Mouse (Mus musculus) neural tube, embryonic 14.5 days (tissue): ENCODE results near the gene Ampd3. TPM values are rescaled to one million over a fixed set of nuclear protein-coding genes. Genes with fewer than 3 reads are reported as not detected.
A peak's percentile ranks its signal among the peaks of the same experiment; 100 is the strongest.

Experiments used
- ATAC-seq: fragments of 200-750 bp; cut with Nextera tagmentation; 2 replicates; pipeline ENCODE4 v1.8.0; 2017; ENCODE audit warnings: low read depth, mild to moderate bottlenecking, moderate TSS enrichment, moderate library complexity
- H3K27ac ChIP-seq: fragments of 300-500 bp; sonication (generic); 2 replicates; pipeline ENCODE4 v1.5.1; 2014; ENCODE audit warnings: low read depth, mild to moderate bottlenecking, control low read depth, low read length, moderate library complexity, mixed read lengths
- H3K27me3 ChIP-seq: fragments of 300-500 bp; sonication (generic); 2 replicates; pipeline ENCODE4 v1.6.1; 2014; ENCODE audit warnings: low read length; ENCODE audit not compliant: control insufficient read depth, insufficient read depth
- H3K36me3 ChIP-seq: fragments of 300-500 bp; sonication (generic); 2 replicates; pipeline ENCODE4 v1.6.1; 2014; ENCODE audit warnings: low read length, mixed read lengths; ENCODE audit not compliant: control insufficient read depth, insufficient read depth
- H3K4me1 ChIP-seq: fragments of 300-500 bp; sonication (generic); 2 replicates; pipeline ENCODE4 v1.6.1; 2014; ENCODE audit warnings: low read length; ENCODE audit not compliant: control insufficient read depth, insufficient read depth
- H3K4me2 ChIP-seq: fragments of 300-500 bp; sonication (generic); 2 replicates; pipeline ENCODE4 v1.6.1; 2014; ENCODE audit warnings: mild to moderate bottlenecking, low read depth, low read length, control low read depth
- H3K4me3 ChIP-seq: fragments of 300-500 bp; sonication (generic); 2 replicates; pipeline ENCODE4 v1.5.1; 2014; ENCODE audit warnings: low read depth, low read length, control low read depth, mixed read lengths
- H3K9ac ChIP-seq: fragments of 300-500 bp; sonication (generic); replicated peaks from 2 replicates; pipeline ENCODE4 v1.6.1; 2014; ENCODE audit warnings: low read depth, mild to moderate bottlenecking, control low read depth, low read length, mixed read lengths
- H3K9me3 ChIP-seq: fragments of 300-500 bp; sonication (generic); 2 replicates; pipeline ENCODE4 v1.6.1; 2016; ENCODE audit warnings: low read length; ENCODE audit not compliant: control insufficient read depth
- WGBS: fragments of 180-500 bp; shearing (Covaris S2); extraction: QIAGEN DNeasy Blood & Tissue Kit; methylation state at CpG from one replicate; pipeline ENCODE4 v1.1.7; 2014; 5-methylcytosine and 5-hydroxymethylcytosine counted together
- polyA plus RNA-seq: library from polyadenylated mRNA; unstranded; fragments of >200 nt; fragmentation: Nextera tagmentation; extraction: Ambion mirVana; gene quantifications from 2 replicates; pipeline ENCODE4 v1.2.1, GENCODE M21; 2014

Gene Ampd3
- polyA plus RNA-seq, 1 experiment from 2014 or later = 10.9 TPM

DNA sequence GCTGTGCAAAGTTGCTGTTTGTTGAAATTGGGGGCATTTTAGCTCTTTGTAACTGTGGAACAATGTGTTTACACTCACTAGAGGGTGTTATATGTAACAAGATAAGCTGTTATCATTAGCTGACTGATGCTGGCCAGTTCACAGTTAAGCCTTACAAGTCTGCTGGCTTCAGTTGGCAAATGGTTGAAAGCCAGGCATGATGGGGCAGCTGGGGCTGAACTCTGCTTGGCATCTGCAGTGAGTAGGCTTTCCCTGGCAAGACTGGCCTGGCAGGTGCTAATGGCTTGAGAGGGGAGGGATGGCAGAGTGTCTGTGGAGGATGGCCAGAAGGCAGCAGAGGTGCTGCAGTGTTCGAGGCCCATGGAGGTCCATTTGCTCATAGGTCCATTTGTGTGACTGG lies 6.1 kb downstream of the Ampd3 start:
- H3K27me3 ChIP-seq = no peaks in the 10 kb centered on the region
- H3K27ac ChIP-seq = peak overlapping the region; percentile 52; the same call in 1 of the 2 replicates
- H3K9ac ChIP-seq = no peak overlapping the region
- H3K9me3 ChIP-seq = no peaks in the 10 kb centered on the region
- no peak overlapping the region for H3K4me3 ChIP-seq
- H3K4me2 ChIP-seq = no peak overlapping the region
- 94% methylated on average over 1 of the region's 1 CpGs for WGBS
- no peak for ATAC-seq
- H3K36me3 ChIP-seq = no peaks in the 10 kb centered on the region
- H3K4me1 ChIP-seq = 0 out of 2 replicates have a peak, but pooled peaks cover 4% of the 10 kb centered on the region

DNA sequence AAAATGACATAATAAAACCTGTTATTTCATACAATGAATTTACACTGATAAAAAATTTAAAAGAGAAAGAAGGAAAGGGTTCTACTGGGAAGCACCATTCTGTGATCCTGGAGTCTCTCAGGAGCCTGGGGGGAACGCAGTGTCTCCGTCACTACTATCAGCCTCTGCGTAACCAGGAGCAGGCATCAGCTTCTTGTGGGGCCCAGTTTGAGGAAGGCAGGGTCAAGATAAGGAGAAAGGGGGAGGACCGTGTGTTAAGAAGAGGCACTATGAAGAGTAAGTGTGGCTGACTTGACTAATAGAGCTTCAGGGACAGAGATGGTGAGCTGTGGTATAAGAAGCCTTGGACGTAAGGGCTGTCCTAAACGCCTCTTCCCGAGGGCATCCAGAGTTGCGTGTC lies 6.7 kb downstream of the Ampd3 start:
- Histone ChIP-seq H3K9ac (no peak overlapping the region), H3K4me1 (0 out of 2 replicates have a peak, but pooled peaks cover 4% of the 10 kb centered on the region), H3K36me3 (no peaks in the 10 kb centered on the region), H3K9me3 (no peaks in the 10 kb centered on the region), H3K4me2 (no peak overlapping the region), H3K4me3 (no peak overlapping the region), H3K27me3 (no peaks in the 10 kb centered on the region), H3K27ac (no peak overlapping the region)
- 90% methylated on average over 8 of the region's 8 CpGs for WGBS
- ATAC-seq = no peak

DNA sequence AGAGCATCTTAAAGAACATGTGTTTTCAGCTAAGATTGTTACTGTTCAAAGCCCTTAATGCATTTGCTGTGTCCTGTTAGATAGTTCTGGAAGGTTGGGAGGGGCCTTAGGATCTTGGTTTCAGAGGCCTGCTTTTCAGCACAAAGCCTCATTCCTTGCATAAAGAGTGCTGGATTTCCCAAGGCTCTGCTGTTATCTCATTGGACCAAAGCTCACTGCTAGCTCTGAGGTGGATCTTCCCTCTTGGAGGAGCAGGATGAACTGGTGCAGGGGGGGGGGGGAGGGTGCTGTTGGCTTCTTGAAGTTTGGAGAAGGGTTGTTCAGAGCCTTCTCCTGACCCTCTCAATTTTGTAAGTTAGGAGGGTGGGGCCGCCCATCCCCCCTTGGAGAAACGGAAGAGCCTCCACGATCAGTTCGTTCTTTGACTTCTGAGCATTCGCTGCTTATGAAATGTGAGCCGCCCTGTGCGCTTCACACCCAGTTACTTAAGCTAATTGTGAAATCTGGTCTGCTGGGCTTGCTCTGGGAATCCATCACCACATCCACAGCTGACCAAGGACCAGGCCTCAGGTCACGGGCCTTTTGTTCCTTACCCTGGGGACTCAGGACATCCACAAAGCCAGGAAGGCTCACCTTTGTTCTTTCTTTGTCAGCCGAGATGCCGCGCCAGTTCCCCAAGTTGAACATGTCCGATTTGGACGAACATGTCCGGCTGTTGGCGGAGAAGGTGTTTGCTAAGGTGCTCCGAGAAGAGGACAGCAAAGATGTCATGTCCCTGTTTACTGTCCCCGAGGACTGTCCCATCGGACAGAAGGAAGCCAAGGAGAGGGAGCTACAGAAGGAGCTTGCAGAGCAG lies 9.4 kb downstream of the Ampd3 start:
- ATAC-seq = no peak
- H3K9ac ChIP-seq = no peak overlapping the region
- no peaks in the 10 kb centered on the region for H3K36me3 ChIP-seq
- 0 out of 2 replicates have a peak, but pooled peaks cover 10% of the 10 kb centered on the region for H3K4me1 ChIP-seq
- H3K4me3 ChIP-seq = no peak overlapping the region
- 84% methylated on average over 18 of the region's 18 CpGs for WGBS
- no peak overlapping the region for H3K27ac ChIP-seq
- H3K9me3 ChIP-seq = no peaks in the 10 kb centered on the region
- no peaks in the 10 kb centered on the region for H3K27me3 ChIP-seq
- H3K4me2 ChIP-seq = no peak overlapping the region

DNA sequence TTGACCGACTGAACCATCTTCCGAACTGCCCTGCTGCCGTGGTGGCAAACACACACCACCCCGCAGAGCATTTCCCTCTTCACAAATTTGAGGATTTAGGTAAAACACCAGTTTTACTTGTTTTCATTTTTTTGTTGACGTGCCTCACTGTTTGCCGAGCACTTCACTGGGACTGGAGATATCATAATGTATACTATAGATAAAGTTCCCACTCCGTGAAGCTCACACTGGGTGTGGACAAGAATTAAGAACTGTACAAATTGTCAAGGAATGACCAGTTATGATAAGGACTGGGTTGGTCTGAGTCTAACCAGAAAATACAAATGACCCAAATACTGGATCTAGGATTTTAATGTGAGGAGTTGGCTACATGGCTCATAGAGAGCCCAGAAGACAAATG lies 10.9 kb downstream of the Ampd3 start:
- 0 out of 2 replicates have a peak, but pooled peaks cover 7% of the 10 kb centered on the region for H3K4me1 ChIP-seq
- H3K4me2 ChIP-seq = no peak overlapping the region
- no peaks in the 10 kb centered on the region for H3K9me3 ChIP-seq
- H3K27ac ChIP-seq = no peak overlapping the region
- H3K9ac ChIP-seq = no peak overlapping the region
- H3K27me3 ChIP-seq = no peaks in the 10 kb centered on the region
- 97% methylated on average over 7 of the region's 7 CpGs for WGBS
- H3K4me3 ChIP-seq = no peak overlapping the region
- ATAC-seq = no peak
- H3K36me3 ChIP-seq = no peaks in the 10 kb centered on the region

DNA sequence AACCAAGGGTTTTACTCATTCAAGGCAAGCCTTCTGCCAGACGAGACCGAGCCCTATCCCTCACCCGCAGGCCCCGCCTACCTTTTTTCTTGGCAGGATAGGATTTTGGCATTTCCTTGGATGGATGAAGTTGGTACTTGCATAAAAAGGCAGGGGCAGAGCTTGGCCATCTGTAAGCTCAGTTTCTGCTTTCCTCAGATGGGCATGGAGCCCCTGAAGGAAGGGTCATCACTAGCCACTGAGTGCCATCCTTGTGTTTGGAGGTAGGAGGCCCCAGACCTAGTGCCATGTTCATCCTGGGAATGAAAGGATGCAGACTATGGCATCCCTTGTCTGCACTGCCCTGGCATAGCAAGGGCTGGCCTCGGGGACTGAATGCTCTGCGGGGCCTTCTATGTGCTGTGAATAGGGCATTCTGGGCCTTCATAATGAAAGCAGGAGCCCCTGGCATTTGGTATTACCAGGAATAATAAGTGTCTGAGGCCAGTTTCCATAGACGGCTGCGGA lies 11.7 kb downstream of the Ampd3 start:
- 66% methylated on average over 8 of the region's 8 CpGs for WGBS
- Histone ChIP-seq H3K4me2 (no peak overlapping the region), H3K4me1 (0 out of 2 replicates have a peak, but pooled peaks cover 6% of the 10 kb centered on the region), H3K36me3 (no peaks in the 10 kb centered on the region), H3K27ac (no peak overlapping the region), H3K27me3 (no peaks in the 10 kb centered on the region), H3K9ac (no peak overlapping the region), H3K9me3 (no peaks in the 10 kb centered on the region), H3K4me3 (no peak overlapping the region)
- ATAC-seq = peak; percentile 49; the same call in 1 of the 2 replicates

- Histone ChIP-seq H3K4me1 (0 out of 2 replicates have a peak, but pooled peaks cover 6% of the 10 kb centered on the region), H3K27me3 (no peaks in the 10 kb centered on the region), H3K9ac (no peak overlapping the region), H3K9me3 (no peaks in the 10 kb centered on the region), H3K4me2 (no peak overlapping the region), H3K36me3 (no peaks in the 10 kb centered on the region), H3K4me3 (no peak overlapping the region), H3K27ac (no peak overlapping the region)
- WGBS = 84% methylated on average over 4 of the region's 4 CpGs
- no peak for ATAC-seq
These were observed 12.5 kb downstream of the Ampd3 start for GRCm38 (mm10) chr7:110780520-110780919.

DNA sequence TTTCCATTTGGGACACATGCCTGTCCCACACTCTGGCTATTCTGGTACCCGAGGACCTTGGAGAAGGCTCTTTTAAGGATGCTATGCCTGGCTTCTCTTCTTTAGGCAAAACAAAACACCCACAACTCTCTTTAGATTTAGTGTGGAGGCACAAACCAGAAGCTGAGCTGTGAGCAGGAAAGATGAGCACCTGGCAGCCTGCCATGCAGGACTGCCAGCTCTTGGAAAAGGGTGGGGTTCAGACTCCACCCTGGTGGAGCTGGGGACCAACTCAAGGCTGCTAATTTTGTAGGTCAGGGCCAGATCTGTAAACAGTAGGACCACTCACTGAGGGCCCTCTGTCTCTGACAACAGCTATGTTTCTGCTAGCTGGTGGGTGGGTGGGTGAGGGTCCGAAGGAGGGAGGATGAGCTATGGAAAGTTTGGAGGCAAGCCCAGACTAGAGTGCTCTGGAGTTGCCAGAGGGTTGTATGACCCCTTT lies 13.3 kb downstream of the Ampd3 start:
- Histone ChIP-seq H3K9ac (no peak overlapping the region), H3K4me1 (0 out of 2 replicates have a peak, but pooled peaks cover 6% of the 10 kb centered on the region), H3K27me3 (no peaks in the 10 kb centered on the region), H3K4me2 (no peak overlapping the region), H3K27ac (peak overlapping the region; percentile 22; the same call in 1 of the 2 replicates), H3K4me3 (no peak overlapping the region), H3K36me3 (no peaks in the 10 kb centered on the region), H3K9me3 (no peaks in the 10 kb centered on the region)
- peak; percentile 56; the same call in 1 of the 2 replicates for ATAC-seq
- 55% methylated on average over 2 of the region's 2 CpGs for WGBS

DNA sequence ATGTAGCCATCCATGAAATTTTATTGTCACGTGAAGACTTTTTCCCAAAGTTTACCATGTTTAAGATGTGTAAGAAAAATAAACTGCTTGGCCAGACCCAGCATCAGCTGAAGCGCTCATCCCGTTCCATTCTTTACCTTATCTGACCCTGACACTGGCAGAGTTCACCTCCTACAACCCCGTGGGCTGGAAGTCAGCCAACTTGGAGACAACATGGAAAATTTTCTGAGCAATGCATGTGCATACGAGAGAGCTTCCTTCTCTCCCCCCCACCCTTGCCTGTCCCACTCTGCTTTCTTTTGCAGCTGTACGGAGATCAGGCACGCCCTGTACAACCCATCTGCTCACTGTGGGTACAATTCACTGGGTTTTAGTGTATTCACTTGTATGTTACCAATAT lies 14.1 kb downstream of the Ampd3 start:
- ATAC-seq = no peak
- Histone ChIP-seq H3K27me3 (no peaks in the 10 kb centered on the region), H3K36me3 (no peaks in the 10 kb centered on the region), H3K27ac (peak overlapping the region; percentile 35; the same call in 1 of the 2 replicates), H3K4me2 (no peak overlapping the region), H3K9me3 (no peaks in the 10 kb centered on the region), H3K4me1 (0 out of 2 replicates have a peak, but pooled peaks cover 6% of the 10 kb centered on the region), H3K9ac (no peak overlapping the region), H3K4me3 (no peak overlapping the region)
- WGBS = 72% methylated on average over 7 of the region's 7 CpGs
